Mouse (Mus musculus): ENCODE measurements at regions not wholly inside any gene's neighbourhood (a gene's known extent, or its start where the extent isn't known, plus 50 kb on each side); places are given as distances from the start of the nearest gene placed in this dataset.

DNA sequence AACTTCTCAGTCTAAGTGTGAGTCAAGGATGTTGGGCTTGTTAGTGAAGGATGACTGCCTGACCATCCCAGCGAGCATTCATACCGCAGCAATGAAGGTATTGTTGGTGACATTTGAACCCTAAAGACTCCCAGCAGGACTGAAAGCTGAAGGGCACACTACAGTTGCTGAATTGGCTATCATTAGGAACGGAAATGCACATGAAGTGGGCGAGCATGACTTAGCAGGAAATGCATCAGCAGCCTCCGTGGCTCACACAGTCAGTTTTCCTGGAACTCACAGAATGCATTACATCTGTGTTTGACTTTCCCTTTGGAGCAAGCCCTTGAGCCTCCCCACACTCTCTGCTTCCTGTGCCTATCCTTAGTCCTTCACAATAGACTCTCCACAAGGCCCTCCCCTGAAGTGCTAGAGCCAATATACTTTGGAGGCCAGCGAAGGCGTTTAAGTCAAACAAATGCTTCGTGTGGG lies 63.9 kb downstream of the Tmco5 start:
- no peaks in the 10 kb centered on the region for H3K9me3 ChIP-seq
- no peaks in the 10 kb centered on the region for H3K36me3 ChIP-seq (replicated peaks; ENCODE audit: low read length)
- peak overlapping the region; percentile 88 for H3K4me3 ChIP-seq (replicated peaks)
- peaks cover 81% of the 10 kb centered on the region for H3K4me1 ChIP-seq
- TF ChIP-seq FLI1 (IDR thresholded peaks at IDR 0.05; ENCODE audit: low read length) (peak; percentile 88), GATA1 (IDR thresholded peaks at IDR 0.05; ENCODE audit: borderline replicate concordance, low read length) (no peak)
- no peaks in the 10 kb centered on the region for H3K27me3 ChIP-seq (replicated peaks)

- no peak overlapping the region for H3K4me3 ChIP-seq (replicated peaks)
- TF ChIP-seq FLI1 (IDR thresholded peaks at IDR 0.05; ENCODE audit: low read length): no peak
- TF ChIP-seq GATA1 (IDR thresholded peaks at IDR 0.05; ENCODE audit: borderline replicate concordance, low read length): no peak
- H3K27me3 ChIP-seq (replicated peaks): no peaks in the 10 kb centered on the region
Measured at GRCm38 (mm10) chr2:116948538-116948937, 70.0 kb downstream of the Tmco5 start.

GRCm38 (mm10) chr2:116949741-116950140 lies 71.2 kb downstream of the Tmco5 start:
- H3K4me1 ChIP-seq: peaks cover 31% of the 10 kb centered on the region
- TF ChIP-seq GATA1 (IDR thresholded peaks at IDR 0.05; ENCODE audit: borderline replicate concordance, low read length) (no peak), FLI1 (IDR thresholded peaks at IDR 0.05; ENCODE audit: low read length) (no peak)
- H3K27me3 ChIP-seq (replicated peaks): no peaks in the 10 kb centered on the region
- H3K4me3 ChIP-seq (replicated peaks): no peak overlapping the region
- peaks cover 6% of the 10 kb centered on the region for H3K9me3 ChIP-seq
- peaks cover 7% of the 10 kb centered on the region for H3K36me3 ChIP-seq (replicated peaks; ENCODE audit: low read length)

More at GRCm38 (mm10) chr2:116948538-116948937, 70.0 kb downstream of the Tmco5 start:
- Histone ChIP-seq H3K36me3 (replicated peaks; ENCODE audit: low read length) (peaks cover 7% of the 10 kb centered on the region), H3K9me3 (peaks cover 6% of the 10 kb centered on the region), H3K4me1 (peaks cover 38% of the 10 kb centered on the region)

DNA sequence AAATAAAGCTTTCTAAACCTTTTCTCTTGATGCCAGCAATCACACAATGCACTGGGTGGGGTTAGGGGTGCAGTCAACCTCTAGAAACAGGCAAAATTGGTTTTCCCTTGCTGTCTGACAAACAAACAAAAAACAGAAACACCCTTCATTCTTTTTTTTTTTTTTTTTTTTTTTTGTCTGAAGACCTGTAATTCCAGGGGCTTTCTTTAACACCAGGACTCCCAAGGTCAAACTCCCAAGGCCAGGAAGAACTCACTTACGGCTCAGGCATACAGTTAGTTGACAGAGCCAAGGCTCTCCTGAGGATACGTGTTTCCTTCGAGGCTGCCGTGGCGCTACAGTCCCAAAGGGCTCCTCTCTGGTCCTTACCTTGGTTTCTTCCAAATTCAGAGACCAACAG lies 71.7 kb downstream of the Tmco5 start:
- Histone ChIP-seq H3K9me3 (peaks cover 6% of the 10 kb centered on the region), H3K4me1 (peaks cover 30% of the 10 kb centered on the region), H3K36me3 (replicated peaks; ENCODE audit: low read length) (peaks cover 7% of the 10 kb centered on the region), H3K27me3 (replicated peaks) (no peaks in the 10 kb centered on the region), H3K4me3 (replicated peaks) (no peak overlapping the region)
- TF ChIP-seq GATA1 (IDR thresholded peaks at IDR 0.05; ENCODE audit: borderline replicate concordance, low read length): no peak
- no peak for TF ChIP-seq FLI1 (IDR thresholded peaks at IDR 0.05; ENCODE audit: low read length)

- TF ChIP-seq FLI1 (IDR thresholded peaks at IDR 0.05; ENCODE audit: low read length) (no peak), GATA1 (IDR thresholded peaks at IDR 0.05; ENCODE audit: borderline replicate concordance, low read length) (no peak)
- H3K9me3 ChIP-seq: peaks cover 6% of the 10 kb centered on the region
- H3K4me1 ChIP-seq: peaks cover 22% of the 10 kb centered on the region
- H3K4me3 ChIP-seq (replicated peaks): no peak overlapping the region
- H3K27me3 ChIP-seq (replicated peaks): no peaks in the 10 kb centered on the region
- peaks cover 7% of the 10 kb centered on the region for H3K36me3 ChIP-seq (replicated peaks; ENCODE audit: low read length)
Measured at GRCm38 (mm10) chr2:116951481-116951880, 73.0 kb downstream of the Tmco5 start.

GRCm38 (mm10) chr2:116954280-116954679 lies 75.8 kb downstream of the Tmco5 start:
- Histone ChIP-seq H3K36me3 (replicated peaks; ENCODE audit: low read length) (peaks cover 7% of the 10 kb centered on the region), H3K9me3 (peaks cover 6% of the 10 kb centered on the region), H3K4me3 (replicated peaks) (no peak overlapping the region), H3K27me3 (replicated peaks) (no peaks in the 10 kb centered on the region), H3K4me1 (peaks cover 22% of the 10 kb centered on the region)
- TF ChIP-seq FLI1 (IDR thresholded peaks at IDR 0.05; ENCODE audit: low read length) (no peak), GATA1 (IDR thresholded peaks at IDR 0.05; ENCODE audit: borderline replicate concordance, low read length) (no peak)

DNA sequence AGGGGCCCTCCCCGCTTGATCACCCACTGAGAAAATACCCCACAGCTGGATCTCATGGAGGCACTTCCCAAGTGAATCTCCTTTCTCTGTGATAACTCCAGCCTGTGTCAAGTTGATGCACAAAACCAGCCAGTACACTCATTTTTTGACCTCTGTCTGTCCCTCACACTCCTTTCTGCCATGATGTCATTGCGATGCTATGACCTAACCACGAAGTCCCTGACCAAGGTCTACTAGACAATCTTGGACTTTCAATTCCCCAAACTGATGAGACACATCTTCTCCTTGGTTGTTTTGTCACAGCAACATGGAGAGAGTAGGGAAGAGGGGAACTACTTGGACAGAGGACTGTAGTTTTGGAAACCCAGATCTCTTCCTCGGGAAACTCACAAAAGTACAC lies 76.4 kb downstream of the Tmco5 start:
- no peaks in the 10 kb centered on the region for H3K27me3 ChIP-seq (replicated peaks)
- H3K9me3 ChIP-seq: peaks cover 6% of the 10 kb centered on the region
- H3K36me3 ChIP-seq (replicated peaks; ENCODE audit: low read length): peaks cover 7% of the 10 kb centered on the region
- peaks cover 22% of the 10 kb centered on the region for H3K4me1 ChIP-seq
- no peak for TF ChIP-seq FLI1 (IDR thresholded peaks at IDR 0.05; ENCODE audit: low read length)
- no peak for TF ChIP-seq GATA1 (IDR thresholded peaks at IDR 0.05; ENCODE audit: borderline replicate concordance, low read length)
- H3K4me3 ChIP-seq (replicated peaks): no peak overlapping the region

- Histone ChIP-seq H3K4me1 (peaks cover 21% of the 10 kb centered on the region), H3K9me3 (no peaks in the 10 kb centered on the region), H3K36me3 (replicated peaks; ENCODE audit: low read length) (no peaks in the 10 kb centered on the region)
Measured at GRCm38 (mm10) chr2:116963116-116963873, 84.8 kb downstream of the Tmco5 start.

GRCm38 (mm10) chr2:116966266-116966665 lies 87.8 kb downstream of the Tmco5 start:
- Histone ChIP-seq H3K36me3 (replicated peaks; ENCODE audit: low read length) (no peaks in the 10 kb centered on the region), H3K9me3 (no peaks in the 10 kb centered on the region), H3K4me3 (replicated peaks) (no peak overlapping the region), H3K27me3 (replicated peaks) (no peaks in the 10 kb centered on the region), H3K4me1 (peaks cover 31% of the 10 kb centered on the region)
- no peak for TF ChIP-seq GATA1 (IDR thresholded peaks at IDR 0.05; ENCODE audit: borderline replicate concordance, low read length)
- no peak for TF ChIP-seq FLI1 (IDR thresholded peaks at IDR 0.05; ENCODE audit: low read length)

More at GRCm38 (mm10) chr2:116963116-116963873, 84.8 kb downstream of the Tmco5 start:
- Histone ChIP-seq H3K27me3 (replicated peaks) (no peaks in the 10 kb centered on the region), H3K4me3 (replicated peaks) (no peak overlapping the region)
- TF ChIP-seq GATA1 (IDR thresholded peaks at IDR 0.05; ENCODE audit: borderline replicate concordance, low read length): no peak
- no peak for TF ChIP-seq FLI1 (IDR thresholded peaks at IDR 0.05; ENCODE audit: low read length)

All from megakaryocyte, embryonic 14.5 days (primary cell).